In the genomic region with DNA sequence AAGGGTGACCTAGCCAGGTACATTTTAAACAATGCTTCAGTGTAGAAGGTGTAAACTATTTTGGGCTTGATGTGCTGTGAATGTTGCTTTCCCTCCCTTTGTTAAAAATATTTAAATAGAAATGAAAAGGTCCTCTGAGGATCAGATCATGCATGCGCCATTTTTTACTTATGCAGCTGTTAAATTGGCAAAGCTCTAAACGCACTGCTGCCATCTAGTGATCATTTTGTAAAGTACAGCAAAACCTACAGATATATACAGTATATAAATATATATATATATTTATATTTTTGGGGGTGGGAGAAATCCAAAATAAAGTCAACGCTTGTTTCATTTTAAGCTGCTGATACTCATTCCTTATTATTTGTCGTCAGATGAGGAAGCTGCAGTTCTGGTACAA, we compare ENCODE assay signal across 8 mouse cellular contexts.
DNase-seq lines count a peak whose midpoint lies in the region; ATAC-seq lines count a peak whose summit lies in the region.

No protein-coding gene starts in this region.

- no peak for DNase-seq in intestine, embryonic 14.5 days (ENCODE audit: low spot score)
- peak; percentile 63 for DNase-seq in thymus, postnatal 14 days
- no peak for DNase-seq in thymus, postnatal 4 days
- peak; percentile 55 to 68 for DNase-seq in cerebellum, postnatal 14 days
- DNase-seq in lung, postnatal 25 days (ENCODE audit: low spot score), result peak; percentile 61
- DNase-seq in spleen, adult 18-20 months, result no peak
- no peak for DNase-seq in urinary bladder, postnatal 10 days (ENCODE audit: low spot score)

- no peak overlapping the region for H3K4me2 ChIP-seq in intestine, embryonic 14.5 days (ENCODE audit: low read length)
- no peak overlapping the region for H3K4me2 ChIP-seq in intestine, embryonic 16.5 days (ENCODE audit: low read depth, low read length)

- 56% methylated on average over 4 of the region's 4 CpGs for whole genome bisulfite sequencing in intestine, embryonic 14.5 days
- 55% methylated on average over 4 of the region's 4 CpGs for WGBS in intestine, embryonic 16.5 days

- H3K4me1 ChIP-seq in intestine, embryonic 14.5 days (replicated peaks; ENCODE audit: control insufficient read depth, insufficient read depth, low read length), result no peaks in the 10 kb centered on the region
- no peaks in the 10 kb centered on the region for H3K4me1 ChIP-seq in intestine, embryonic 16.5 days (ENCODE audit: control insufficient read depth, insufficient read depth, low read length)

- H3K27ac ChIP-seq in intestine, embryonic 14.5 days (ENCODE audit: low read depth), result no peak overlapping the region
- no peak overlapping the region for H3K27ac ChIP-seq in intestine, embryonic 16.5 days (ENCODE audit: low read length)

- no peak overlapping the region for H3K4me3 ChIP-seq in intestine, embryonic 14.5 days (ENCODE audit: low read depth, low read length)
- no peak overlapping the region for H3K4me3 ChIP-seq in intestine, embryonic 16.5 days (ENCODE audit: low read length)

- H3K9me3 ChIP-seq in intestine, embryonic 14.5 days (ENCODE audit: control insufficient read depth, low read length), result no peaks in the 10 kb centered on the region
- no peaks in the 10 kb centered on the region for H3K9me3 ChIP-seq in intestine, embryonic 16.5 days (ENCODE audit: control insufficient read depth, low read length)

- H3K36me3 ChIP-seq in intestine, embryonic 14.5 days (ENCODE audit: control insufficient read depth, insufficient read depth, low read length), result peaks cover 38% of the 10 kb centered on the region
- H3K36me3 ChIP-seq in intestine, embryonic 16.5 days (ENCODE audit: control insufficient read depth, insufficient read depth, low read length), result no peaks in the 10 kb centered on the region

- no peaks in the 10 kb centered on the region for H3K27me3 ChIP-seq in intestine, embryonic 14.5 days (replicated peaks; ENCODE audit: control insufficient read depth, insufficient read depth, low read length)
- no peaks in the 10 kb centered on the region for H3K27me3 ChIP-seq in intestine, embryonic 16.5 days (replicated peaks; ENCODE audit: control insufficient read depth, insufficient read depth, low read length)

- no peak overlapping the region for H3K9ac ChIP-seq in intestine, embryonic 14.5 days (ENCODE audit: low read length)
- H3K9ac ChIP-seq in intestine, embryonic 16.5 days (ENCODE audit: low read depth, low read length), result no peak overlapping the region

- ATAC-seq in intestine, embryonic 14.5 days (replicated peaks; ENCODE audit: low FRiP score, low TSS enrichment, low read depth), result 0 out of 2 replicates have a peak, but pooled peaks have one; percentile 5
- no peak for ATAC-seq in intestine, embryonic 16.5 days

Comparison
In these comparisons a context has a peak if more than half of its experiments do, and no peak if none do; other contexts are left out.
1. DNase-seq: peak in thymus, postnatal 14 days (single experiment), cerebellum, postnatal 14 days (2 of 2) and lung, postnatal 25 days (single experiment); none in intestine, embryonic 14.5 days (single experiment), thymus, postnatal 4 days (single experiment), spleen, adult 18-20 months (0 of 2) and urinary bladder, postnatal 10 days (single experiment).